Mouse (Mus musculus): Measurements from ENCODE around the gene Gpr150. TPM values are rescaled to one million over a fixed set of nuclear protein-coding genes. Genes with fewer than 3 reads are reported as not detected.

The Gpr150 gene
- polyA plus RNA-seq, 1 experiment from 2014 or later, result 0.11 TPM

- whole genome bisulfite sequencing, result 86% methylated on average over 3 of the region's 3 CpGs
- no peak for DNase-seq (ENCODE audit: low spot score)
- Histone ChIP-seq H3K4me1 (replicated peaks; ENCODE audit: control insufficient read depth, insufficient read depth, low read length) (no peaks in the 10 kb centered on the region), H3K36me3 (ENCODE audit: control insufficient read depth, insufficient read depth, low read length) (peaks cover 3% of the 10 kb centered on the region; the same call in 1 of the 2 replicates), H3K9ac (ENCODE audit: low read length) (no peak overlapping the region), H3K9me3 (ENCODE audit: control insufficient read depth, low read length) (no peaks in the 10 kb centered on the region), H3K4me2 (ENCODE audit: low read length) (no peak overlapping the region), H3K4me3 (ENCODE audit: low read depth, low read length) (no peak overlapping the region), H3K27me3 (replicated peaks; ENCODE audit: control insufficient read depth, insufficient read depth, low read length) (peaks cover 10% of the 10 kb centered on the region; the same call in 1 of the 2 replicates), H3K27ac (ENCODE audit: low read depth) (no peak overlapping the region)
- ATAC-seq (replicated peaks; ENCODE audit: low FRiP score, low TSS enrichment, low read depth), result no peak
Observed at GRCm38 (mm10) chr13:76062126-76062525, 5.3 kb upstream of the Gpr150 start.

- Histone ChIP-seq H3K27me3 (replicated peaks; ENCODE audit: control insufficient read depth, insufficient read depth, low read length) (peaks cover 35% of the 10 kb centered on the region), H3K4me3 (ENCODE audit: low read depth, low read length) (no peak overlapping the region), H3K9me3 (ENCODE audit: control insufficient read depth, low read length) (no peaks in the 10 kb centered on the region), H3K4me1 (replicated peaks; ENCODE audit: control insufficient read depth, insufficient read depth, low read length) (peaks cover 8% of the 10 kb centered on the region; the same call in 1 of the 2 replicates), H3K4me2 (ENCODE audit: low read length) (no peak overlapping the region), H3K36me3 (ENCODE audit: control insufficient read depth, insufficient read depth, low read length) (no peaks in the 10 kb centered on the region), H3K27ac (ENCODE audit: low read depth) (no peak overlapping the region), H3K9ac (ENCODE audit: low read length) (no peak overlapping the region)
- ATAC-seq (replicated peaks; ENCODE audit: low FRiP score, low TSS enrichment, low read depth) (no peak), DNase-seq (ENCODE audit: low spot score) (no peak)
- 89% methylated on average over 4 of the region's 4 CpGs for WGBS
Observed at GRCm38 (mm10) chr13:76059591-76059990, 2.8 kb upstream of the Gpr150 start.

GRCm38 (mm10) chr13:76057267-76058069 lies 672 bp upstream of the Gpr150 start:
- no peak overlapping the region for H3K4me3 ChIP-seq (ENCODE audit: low read depth, low read length)
- H3K27me3 ChIP-seq (replicated peaks; ENCODE audit: control insufficient read depth, insufficient read depth, low read length), result peaks cover 50% of the 10 kb centered on the region
- H3K4me1 ChIP-seq (replicated peaks; ENCODE audit: control insufficient read depth, insufficient read depth, low read length), result peaks cover 8% of the 10 kb centered on the region; the same call in 1 of the 2 replicates
- H3K9me3 ChIP-seq (ENCODE audit: control insufficient read depth, low read length), result no peaks in the 10 kb centered on the region
- H3K27ac ChIP-seq (ENCODE audit: low read depth), result no peak overlapping the region
- ATAC-seq (replicated peaks; ENCODE audit: low FRiP score, low TSS enrichment, low read depth) (no peak), DNase-seq (ENCODE audit: low spot score) (no peak)
- no peak overlapping the region for H3K9ac ChIP-seq (ENCODE audit: low read length)
- no peaks in the 10 kb centered on the region for H3K36me3 ChIP-seq (ENCODE audit: control insufficient read depth, insufficient read depth, low read length)
- 65% methylated on average over 10 of the region's 10 CpGs for WGBS
- H3K4me2 ChIP-seq (ENCODE audit: low read length), result no peak overlapping the region

- DNase-seq (ENCODE audit: low spot score) (no peak), ATAC-seq (replicated peaks; ENCODE audit: low FRiP score, low TSS enrichment, low read depth) (peak; percentile 88)
- peaks cover 50% of the 10 kb centered on the region for H3K27me3 ChIP-seq (replicated peaks; ENCODE audit: control insufficient read depth, insufficient read depth, low read length)
- H3K9ac ChIP-seq (ENCODE audit: low read length), result no peak overlapping the region
- H3K4me3 ChIP-seq (ENCODE audit: low read depth, low read length), result peak overlapping the region; percentile 31
- peaks cover 8% of the 10 kb centered on the region; the same call in 1 of the 2 replicates for H3K4me1 ChIP-seq (replicated peaks; ENCODE audit: control insufficient read depth, insufficient read depth, low read length)
- H3K4me2 ChIP-seq (ENCODE audit: low read length), result peak overlapping the region; percentile 85
- H3K9me3 ChIP-seq (ENCODE audit: control insufficient read depth, low read length), result no peaks in the 10 kb centered on the region
- H3K27ac ChIP-seq (ENCODE audit: low read depth), result no peak overlapping the region
- H3K36me3 ChIP-seq (ENCODE audit: control insufficient read depth, insufficient read depth, low read length), result no peaks in the 10 kb centered on the region
- 1% methylated on average over 34 of the region's 34 CpGs for WGBS
Observed at GRCm38 (mm10) chr13:76056261-76056724, 503 bp downstream of the Gpr150 start.

- no peak overlapping the region; the same call in none of the 2 replicates for H3K9ac ChIP-seq (ENCODE audit: low read length)
Observed at GRCm38 (mm10) chr13:76055391-76056232, 1.2 kb downstream of the Gpr150 start.

GRCm38 (mm10) chr13:76044971-76045370 lies 11.8 kb downstream of the Gpr150 start:
- Histone ChIP-seq H3K4me2 (ENCODE audit: low read length) (no peak overlapping the region), H3K36me3 (ENCODE audit: control insufficient read depth, insufficient read depth, low read length) (no peaks in the 10 kb centered on the region), H3K4me1 (replicated peaks; ENCODE audit: control insufficient read depth, insufficient read depth, low read length) (no peaks in the 10 kb centered on the region), H3K27ac (ENCODE audit: low read depth) (no peak overlapping the region), H3K27me3 (replicated peaks; ENCODE audit: control insufficient read depth, insufficient read depth, low read length) (no peaks in the 10 kb centered on the region), H3K9ac (ENCODE audit: low read length) (no peak overlapping the region), H3K9me3 (ENCODE audit: control insufficient read depth, low read length) (no peaks in the 10 kb centered on the region), H3K4me3 (ENCODE audit: low read depth, low read length) (no peak overlapping the region)
- DNase-seq (ENCODE audit: low spot score) (no peak), ATAC-seq (replicated peaks; ENCODE audit: low FRiP score, low TSS enrichment, low read depth) (no peak)

More at GRCm38 (mm10) chr13:76055391-76056232, 1.2 kb downstream of the Gpr150 start:
- H3K36me3 ChIP-seq (ENCODE audit: control insufficient read depth, insufficient read depth, low read length), result no peaks in the 10 kb centered on the region
- peaks cover 8% of the 10 kb centered on the region; the same call in 1 of the 2 replicates for H3K4me1 ChIP-seq (replicated peaks; ENCODE audit: control insufficient read depth, insufficient read depth, low read length)
- H3K4me3 ChIP-seq (ENCODE audit: low read depth, low read length), result peak overlapping the region; percentile 31
- no peak overlapping the region for H3K27ac ChIP-seq (ENCODE audit: low read depth)
- ATAC-seq (replicated peaks; ENCODE audit: low FRiP score, low TSS enrichment, low read depth), result peak; percentile 48
- H3K27me3 ChIP-seq (replicated peaks; ENCODE audit: control insufficient read depth, insufficient read depth, low read length), result peaks cover 50% of the 10 kb centered on the region
- under 1% methylated on average over 59 of the region's 59 CpGs for WGBS
- H3K9me3 ChIP-seq (ENCODE audit: control insufficient read depth, low read length), result no peaks in the 10 kb centered on the region
- peak; percentile 79 for DNase-seq (ENCODE audit: low spot score)
- H3K4me2 ChIP-seq (ENCODE audit: low read length), result peak overlapping the region; percentile 85

GRCm38 (mm10) chr13:76042455-76042854 lies 14.3 kb downstream of the Gpr150 start:
- H3K4me1 ChIP-seq (replicated peaks; ENCODE audit: control insufficient read depth, insufficient read depth, low read length), result no peaks in the 10 kb centered on the region
- 53% methylated on average over 1 of the region's 1 CpGs for WGBS
- H3K36me3 ChIP-seq (ENCODE audit: control insufficient read depth, insufficient read depth, low read length), result no peaks in the 10 kb centered on the region
- no peak for ATAC-seq (replicated peaks; ENCODE audit: low FRiP score, low TSS enrichment, low read depth)
- DNase-seq (ENCODE audit: low spot score), result no peak
- H3K4me2 ChIP-seq (ENCODE audit: low read length), result no peak overlapping the region
- H3K27ac ChIP-seq (ENCODE audit: low read depth), result no peak overlapping the region
- H3K4me3 ChIP-seq (ENCODE audit: low read depth, low read length), result no peak overlapping the region
- H3K27me3 ChIP-seq (replicated peaks; ENCODE audit: control insufficient read depth, insufficient read depth, low read length), result no peaks in the 10 kb centered on the region
- H3K9me3 ChIP-seq (ENCODE audit: control insufficient read depth, low read length), result no peaks in the 10 kb centered on the region
- no peak overlapping the region for H3K9ac ChIP-seq (ENCODE audit: low read length)

GRCm38 (mm10) chr13:76024588-76024987 lies 32.2 kb downstream of the Gpr150 start:
- H3K27ac ChIP-seq (ENCODE audit: low read depth), result no peak overlapping the region
- no peaks in the 10 kb centered on the region for H3K36me3 ChIP-seq (ENCODE audit: control insufficient read depth, insufficient read depth, low read length)
- no peak overlapping the region for H3K4me3 ChIP-seq (ENCODE audit: low read depth, low read length)
- WGBS, result 83% methylated on average over 3 of the region's 3 CpGs
- H3K9me3 ChIP-seq (ENCODE audit: control insufficient read depth, low read length), result no peaks in the 10 kb centered on the region
- no peaks in the 10 kb centered on the region for H3K4me1 ChIP-seq (replicated peaks; ENCODE audit: control insufficient read depth, insufficient read depth, low read length)
- H3K4me2 ChIP-seq (ENCODE audit: low read length), result no peak overlapping the region
- no peak for ATAC-seq (replicated peaks; ENCODE audit: low FRiP score, low TSS enrichment, low read depth)
- H3K27me3 ChIP-seq (replicated peaks; ENCODE audit: control insufficient read depth, insufficient read depth, low read length), result no peaks in the 10 kb centered on the region
- no peak for DNase-seq (ENCODE audit: low spot score)
- no peak overlapping the region for H3K9ac ChIP-seq (ENCODE audit: low read length)

All from intestine, embryonic 14.5 days (tissue).